Mouse (Mus musculus) spleen, adult 2 months (tissue): ENCODE results near the gene Nr2e1. TPM values are rescaled to one million over a fixed set of nuclear protein-coding genes. Genes with fewer than 3 reads are reported as not detected.

ENCODE experiments used
- DNase-seq, 2 experiments: peaks; one replicate each; pipeline versions ENCODE4 v3.0.0 to v3.0.0-alpha.2; 2012 to 2021; ENCODE audit warnings: low spot score in 2 of 2, low read depth in 1 of 2
- H3K27ac ChIP-seq: fragments of 200-500 bp; 2 replicates; pipeline ENCODE4 v1.5.1; 2012; ENCODE audit warnings: low read length, inconsistent platforms; ENCODE audit not compliant: insufficient read depth
- H3K27me3 ChIP-seq: fragments of 200-500 bp; 2 replicates; pipeline ENCODE4 v1.6.1; 2012; ENCODE audit warnings: mild to moderate bottlenecking, moderate library complexity, low read length, inconsistent platforms; ENCODE audit not compliant: control insufficient read depth, insufficient read depth
- H3K36me3 ChIP-seq: fragments of 200-500 bp; 2 replicates; pipeline ENCODE4 v1.6.1; 2012; ENCODE audit warnings: mild to moderate bottlenecking, low read length, inconsistent platforms; ENCODE audit not compliant: control insufficient read depth, insufficient read depth
- H3K4me1 ChIP-seq: fragments of 200-500 bp; 2 replicates; pipeline ENCODE4 v1.6.1; 2011; ENCODE audit warnings: inconsistent platforms; ENCODE audit not compliant: control insufficient read depth, insufficient read depth, insufficient read length
- H3K4me3 ChIP-seq: fragments of 200-500 bp; 2 replicates; pipeline ENCODE4 v1.5.1; 2011; ENCODE audit warnings: mild to moderate bottlenecking, inconsistent platforms; ENCODE audit not compliant: insufficient read depth, insufficient read length; ENCODE audit errors: extremely low read depth
- CTCF ChIP-seq: fragments of 200-500 bp; IDR thresholded peaks from 2 replicates; pipeline ENCODE4 v1.5.1; 2011; ENCODE audit warnings: mild to moderate bottlenecking, inconsistent platforms; ENCODE audit not compliant: insufficient read depth, insufficient read length, insufficient replicate concordance; ENCODE audit errors: extremely low read depth
- POLR2A ChIP-seq: fragments of 200-500 bp; IDR thresholded peaks from 2 replicates; pipeline ENCODE4 v1.6.1; 2011; ENCODE audit warnings: low read depth, low read length, inconsistent platforms
- WGBS: fragments of 180-500 bp; shearing (Covaris S2); methylation state at CpG from one replicate; pipeline ENCODE4 v1.1.7; 2018; 5-methylcytosine and 5-hydroxymethylcytosine counted together
- polyA plus RNA-seq: library from polyadenylated mRNA; depleted of rRNA; stranded (reverse); fragments of >200 nt; gene quantifications from 2 replicates; pipeline ENCODE4 v1.2.3, GENCODE M21; 2012; rRNA removed

The Nr2e1 gene
- polyA plus RNA-seq, 1 experiment = not detected

DNA sequence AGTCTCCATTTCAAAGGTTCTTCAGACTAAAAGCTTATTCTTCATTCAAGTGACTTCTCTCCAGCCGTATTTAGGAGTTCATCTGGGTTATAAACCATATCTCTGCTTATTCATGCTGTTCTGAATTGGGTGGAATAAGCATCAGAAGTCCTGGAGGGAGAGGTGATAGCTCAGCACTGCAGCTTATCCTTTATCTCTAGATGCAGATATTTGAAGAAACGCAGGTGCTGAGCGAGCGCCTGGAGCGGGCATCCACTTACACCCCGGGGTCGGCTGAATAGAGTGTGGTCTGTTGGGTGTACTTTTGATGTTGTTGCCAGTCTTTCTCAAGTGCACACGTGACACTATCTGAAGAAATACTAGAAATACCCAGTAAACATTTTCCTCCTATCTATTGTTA is 65.1 kb downstream of the Nr2e1 start:
- 75% methylated on average over 8 of the region's 8 CpGs for WGBS
- H3K36me3 ChIP-seq = peaks cover 4% of the 10 kb centered on the region
- H3K4me1 ChIP-seq = no peaks in the 10 kb centered on the region
- no peaks in the 10 kb centered on the region for H3K27me3 ChIP-seq
- no peak overlapping the region for H3K27ac ChIP-seq
- no peak for TF ChIP-seq CTCF
- TF ChIP-seq POLR2A = no peak
- no peak overlapping the region for H3K4me3 ChIP-seq
- DNase-seq = no peak

GRCm38 (mm10) chr10:42514125-42514524 is 69.3 kb downstream of the Nr2e1 start:
- Histone ChIP-seq H3K27ac (no peak overlapping the region), H3K36me3 (peaks cover 4% of the 10 kb centered on the region; the same call in 1 of the 2 replicates), H3K4me1 (no peaks in the 10 kb centered on the region), H3K27me3 (no peaks in the 10 kb centered on the region), H3K4me3 (no peak overlapping the region)
- no peak for TF ChIP-seq CTCF
- TF ChIP-seq POLR2A = no peak
- DNase-seq = no peak

Other genes with a start within 250 kb of the Nr2e1 start
- gene Afg1l, start 105.1 kb downstream of the Nr2e1 start, polyA plus RNA-seq = 1.5 and 2.1 TPM in 2 replicates
- gene Snx3, start 81.6 kb downstream of the Nr2e1 start, polyA plus RNA-seq = 152 and 155 TPM in 2 replicates
- 16.2 and 23.1 TPM in 2 replicates for gene Ostm1, start 190 bp upstream of the Nr2e1 start, polyA plus RNA-seq
- gene Sec63, start 177.9 kb upstream of the Nr2e1 start, polyA plus RNA-seq = 4.7 and 6.2 TPM in 2 replicates